Mouse (Mus musculus) hindbrain, embryonic 14.5 days (tissue): Measurements from ENCODE around the gene Ephx3. TPM values are rescaled to one million over a fixed set of nuclear protein-coding genes. Genes with fewer than 3 reads are reported as not detected.
A peak's percentile ranks its signal among the peaks of the same experiment; 100 is the strongest.
"Not testable (repeated sequence)": the region's sequence is repeated elsewhere in the genome, so short reads cannot be mapped to it uniquely, and the experiment has no call there.

Experiments used
- ATAC-seq: fragments of 200-750 bp; cut with Nextera tagmentation; 2 replicates; pipeline ENCODE4 v1.8.0; 2017; ENCODE audit warnings: moderate number of reproducible peaks, mild to moderate bottlenecking, moderate TSS enrichment, moderate library complexity; ENCODE audit not compliant: low FRiP score
- DNase-seq: peaks from one replicate; pipeline ENCODE4 v3.0.0-alpha.2; 2015; ENCODE audit warnings: low spot score
- H3K27ac ChIP-seq: fragments of 300-500 bp; sonication (generic); 2 replicates; pipeline ENCODE4 v1.5.1; 2014; ENCODE audit warnings: mild to moderate bottlenecking, moderate library complexity
- H3K27me3 ChIP-seq: fragments of 300-500 bp; sonication (generic); 2 replicates; pipeline ENCODE4 v1.6.1; 2014; ENCODE audit warnings: mild to moderate bottlenecking, low read length, mixed read lengths; ENCODE audit not compliant: control insufficient read depth, insufficient read depth
- H3K36me3 ChIP-seq: fragments of 300-500 bp; sonication (generic); replicated peaks from 2 replicates; pipeline ENCODE4 v1.6.1; 2014; ENCODE audit not compliant: control insufficient read depth, insufficient read depth
- H3K4me1 ChIP-seq: fragments of 300-500 bp; sonication (generic); replicated peaks from 2 replicates; pipeline ENCODE4 v1.6.1; 2014; ENCODE audit warnings: antibody characterized with exemption, low read length, mixed read lengths; ENCODE audit not compliant: control insufficient read depth, insufficient read depth
- H3K4me2 ChIP-seq: fragments of 300-500 bp; sonication (generic); replicated peaks from 2 replicates; pipeline ENCODE4 v1.6.1; 2014; ENCODE audit warnings: mild to moderate bottlenecking, moderate library complexity
- H3K4me3 ChIP-seq: fragments of 300-500 bp; sonication (generic); replicated peaks from 2 replicates; pipeline ENCODE4 v1.5.1; 2014; ENCODE audit warnings: mild to moderate bottlenecking, low read length
- H3K9ac ChIP-seq: fragments of 300-500 bp; sonication (generic); 2 replicates; pipeline ENCODE4 v1.6.1; 2014
- H3K9me3 ChIP-seq: fragments of 300-500 bp; sonication (generic); 2 replicates; pipeline ENCODE4 v1.6.1; 2016; ENCODE audit warnings: low read length; ENCODE audit not compliant: control insufficient read depth
- WGBS: fragments of 180-500 bp; shearing (Covaris S2); extraction: QIAGEN DNeasy Blood & Tissue Kit; methylation state at CpG from one replicate; pipeline ENCODE4 v1.1.7; 2014; 5-methylcytosine and 5-hydroxymethylcytosine counted together
- polyA plus RNA-seq: library from polyadenylated mRNA; unstranded; fragments of >200 nt; fragmentation: Nextera tagmentation; extraction: Ambion mirVana; gene quantifications from 2 replicates; pipeline ENCODE4 v1.2.1, GENCODE M21; 2014

The Ephx3 gene
- polyA plus RNA-seq, result 0.23 TPM in 1 of 2 replicates, not detected in the other

- DNase-seq, result no peak
- 5% methylated on average over 42 of the region's 42 CpGs for WGBS
- peak within 1 kb of the TSS; percentile 77 for H3K4me2 ChIP-seq
- H3K36me3 ChIP-seq, result no peaks in the 10 kb centered on the region
- peak within 1 kb of the TSS; percentile 35 for H3K4me3 ChIP-seq
- H3K9ac ChIP-seq, result peak within 1 kb of the TSS; percentile 52; the same call in 1 of the 2 replicates
- H3K27ac ChIP-seq, result no peak within 1 kb of the TSS
- peaks cover 13% of the 10 kb centered on the region; the same call in 1 of the 2 replicates for H3K4me1 ChIP-seq
- no peak for ATAC-seq
- H3K9me3 ChIP-seq, result no peaks in the 10 kb centered on the region
- H3K27me3 ChIP-seq, result peaks cover 24% of the 10 kb centered on the region
Observed at GRCm38 (mm10) chr17:32188863-32189636, at the start of gene Ephx3. Gene Ephx3, minus strand, starts transcription at chr17:32189549.

- DNase-seq (no peak), ATAC-seq (no peak)
- H3K4me1 ChIP-seq, result peaks cover 11% of the 10 kb centered on the region
- no peak overlapping the region for H3K27ac ChIP-seq
- peaks cover 4% of the 10 kb centered on the region; the same call in 1 of the 2 replicates for H3K36me3 ChIP-seq
- no peaks in the 10 kb centered on the region for H3K27me3 ChIP-seq
- H3K9ac ChIP-seq, result no peak overlapping the region
- no peak overlapping the region for H3K4me2 ChIP-seq
- H3K9me3 ChIP-seq, result no peaks in the 10 kb centered on the region
- 85% methylated on average over 1 of the region's 1 CpGs for WGBS
- H3K4me3 ChIP-seq, result no peak overlapping the region
Observed at GRCm38 (mm10) chr17:32238589-32238988, 49.2 kb upstream of the Ephx3 start.

- peak; percentile 72 for DNase-seq
- Histone ChIP-seq H3K4me1 (peaks cover 11% of the 10 kb centered on the region), H3K4me3 (no peak overlapping the region), H3K9ac (no peak overlapping the region), H3K36me3 (no peaks in the 10 kb centered on the region), H3K27me3 (no peaks in the 10 kb centered on the region), H3K27ac (peak overlapping the region; percentile 7), H3K4me2 (no peak overlapping the region), H3K9me3 (no peaks in the 10 kb centered on the region)
- 66% methylated on average over 5 of the region's 5 CpGs for WGBS
- ATAC-seq, result peak; percentile 66
Observed at GRCm38 (mm10) chr17:32235534-32236191, 46.3 kb upstream of the Ephx3 start.

- Histone ChIP-seq H3K4me3 (no peak overlapping the region), H3K9me3 (no peaks in the 10 kb centered on the region), H3K36me3 (peaks cover 12% of the 10 kb centered on the region), H3K27ac (no peak overlapping the region), H3K4me2 (no peak overlapping the region), H3K4me1 (peaks cover 11% of the 10 kb centered on the region), H3K27me3 (no peaks in the 10 kb centered on the region), H3K9ac (no peak overlapping the region)
- ATAC-seq, result no peak
- no peak for DNase-seq
Observed at GRCm38 (mm10) chr17:32233174-32233573, 43.8 kb upstream of the Ephx3 start.

GRCm38 (mm10) chr17:32229256-32229655 lies 39.9 kb upstream of the Ephx3 start:
- no peak overlapping the region for H3K27ac ChIP-seq
- ATAC-seq (no peak), DNase-seq (no peak)
- 95% methylated on average over 4 of the region's 4 CpGs for WGBS
- peaks cover 51% of the 10 kb centered on the region for H3K36me3 ChIP-seq
- H3K4me1 ChIP-seq, result no peaks in the 10 kb centered on the region
- no peaks in the 10 kb centered on the region for H3K27me3 ChIP-seq
- no peak overlapping the region for H3K9ac ChIP-seq
- H3K9me3 ChIP-seq, result no peaks in the 10 kb centered on the region
- no peak overlapping the region for H3K4me2 ChIP-seq
- no peak overlapping the region for H3K4me3 ChIP-seq

GRCm38 (mm10) chr17:32220873-32221272 lies 31.5 kb upstream of the Ephx3 start:
- 66% methylated on average over 3 of the region's 3 CpGs for WGBS
- no peak overlapping the region for H3K27ac ChIP-seq
- H3K27me3 ChIP-seq, result no peaks in the 10 kb centered on the region
- peaks cover 89% of the 10 kb centered on the region for H3K36me3 ChIP-seq
- no peak overlapping the region for H3K4me3 ChIP-seq
- H3K4me1 ChIP-seq, result no peaks in the 10 kb centered on the region
- H3K9ac ChIP-seq, result no peak overlapping the region
- H3K9me3 ChIP-seq, result no peaks in the 10 kb centered on the region
- ATAC-seq, result no peak
- no peak overlapping the region for H3K4me2 ChIP-seq
- DNase-seq, result no peak

GRCm38 (mm10) chr17:32215587-32215986 lies 26.2 kb upstream of the Ephx3 start:
- peaks cover 89% of the 10 kb centered on the region for H3K36me3 ChIP-seq

GRCm38 (mm10) chr17:32211554-32211953 lies 22.2 kb upstream of the Ephx3 start:
- not testable (repeated sequence) for H3K4me2 ChIP-seq, H3K9ac ChIP-seq, ATAC-seq, H3K27me3 ChIP-seq, H3K4me1 ChIP-seq, DNase-seq, H3K9me3 ChIP-seq, H3K4me3 ChIP-seq, H3K27ac ChIP-seq
- WGBS, result 81% methylated on average over 6 of the region's 6 CpGs
- peaks cover 97% of the 10 kb centered on the region for H3K36me3 ChIP-seq

More at GRCm38 (mm10) chr17:32215587-32215986, 26.2 kb upstream of the Ephx3 start:
- not testable (repeated sequence) for H3K9me3 ChIP-seq, H3K4me1 ChIP-seq, DNase-seq, ATAC-seq, H3K4me2 ChIP-seq, H3K27ac ChIP-seq, H3K27me3 ChIP-seq, H3K9ac ChIP-seq, H3K4me3 ChIP-seq
- 68% methylated on average over 4 of the region's 4 CpGs for WGBS

GRCm38 (mm10) chr17:32209752-32210151 lies 20.4 kb upstream of the Ephx3 start:
- H3K36me3 ChIP-seq, result peaks cover 98% of the 10 kb centered on the region
- H3K4me1 ChIP-seq, result no peaks in the 10 kb centered on the region
- peak; percentile 60; the same call in 1 of the 2 replicates for ATAC-seq

More at GRCm38 (mm10) chr17:32209752-32210151, 20.4 kb upstream of the Ephx3 start:
- no peak overlapping the region for H3K4me2 ChIP-seq
- H3K27ac ChIP-seq, result no peak overlapping the region
- H3K9me3 ChIP-seq, result no peaks in the 10 kb centered on the region
- peak; percentile 75 for DNase-seq
- H3K9ac ChIP-seq, result no peak overlapping the region
- no peaks in the 10 kb centered on the region for H3K27me3 ChIP-seq
- H3K4me3 ChIP-seq, result no peak overlapping the region
- 29% methylated on average over 3 of the region's 3 CpGs for WGBS
